In the genomic region with DNA sequence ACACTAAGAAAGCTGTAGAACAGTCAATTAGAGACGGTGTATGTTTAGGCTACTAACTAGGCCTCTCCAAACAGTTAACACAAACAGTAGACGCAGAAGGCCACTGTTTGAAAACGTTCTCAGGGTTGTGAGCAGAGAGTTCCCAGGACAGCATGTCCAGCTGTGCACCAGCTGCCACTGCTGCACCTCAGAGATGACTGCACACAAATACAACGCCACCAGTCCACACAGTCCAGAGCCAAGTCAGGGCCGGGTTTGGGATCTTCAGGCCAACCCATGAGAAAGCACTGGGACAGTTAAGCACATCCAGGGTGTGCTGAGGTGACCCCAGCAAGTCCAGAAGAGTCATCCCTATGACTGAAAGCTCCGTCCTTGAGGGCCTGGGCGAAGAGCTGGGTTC, we compare ENCODE assay signal across 9 mouse cellular contexts.
DNase-seq lines count a peak whose midpoint lies in the region; ATAC-seq lines count a peak whose summit lies in the region.
"Had no signal": no experiment of that assay in that cellular context is flagged by ENCODE, and none has a peak within 500 bp of the region (broad histone marks: within the 10 kb centered on the region; RNA-seq: fewer than 3 reads in every experiment).

No protein-coding gene starts in this region.

- H3K36me3 ChIP-seq in kidney, embryonic 16.5 days (ENCODE audit: insufficient read depth, low read length), result peaks cover 14% of the 10 kb centered on the region
- no peaks in the 10 kb centered on the region for H3K36me3 ChIP-seq in hindbrain, embryonic 15.5 days
- no peaks in the 10 kb centered on the region for H3K36me3 ChIP-seq in midbrain, embryonic 16.5 days (ENCODE audit: control insufficient read depth, insufficient read depth, low read length)

- H3K4me2 ChIP-seq in kidney, embryonic 16.5 days (replicated peaks; ENCODE audit: low read depth, low read length), result no peak overlapping the region
- no peak overlapping the region for H3K4me2 ChIP-seq in hindbrain, embryonic 15.5 days
- H3K4me2 ChIP-seq in midbrain, embryonic 16.5 days (ENCODE audit: low read length), result no peak overlapping the region

- peak overlapping the region; percentile 79 for H3K27ac ChIP-seq in kidney, embryonic 16.5 days (ENCODE audit: low read length)
- H3K27ac ChIP-seq in hindbrain, embryonic 15.5 days (replicated peaks), result peak overlapping the region; percentile 12; the same call in 1 of the 2 replicates
- 0 out of 2 replicates have a peak overlapping the region, but pooled peaks have one; percentile 10 for H3K27ac ChIP-seq in midbrain, embryonic 16.5 days (ENCODE audit: low read length)

- no peaks in the 10 kb centered on the region for H3K27me3 ChIP-seq in kidney, embryonic 16.5 days (ENCODE audit: insufficient read depth, low read length)
- H3K27me3 ChIP-seq in hindbrain, embryonic 15.5 days, result no peaks in the 10 kb centered on the region
- H3K27me3 ChIP-seq in midbrain, embryonic 16.5 days (ENCODE audit: control insufficient read depth, insufficient read depth, low read depth, low read length), result no peaks in the 10 kb centered on the region

- no peak for ATAC-seq in kidney, embryonic 16.5 days (ENCODE audit: low FRiP score, low TSS enrichment)
- ATAC-seq in hindbrain, embryonic 15.5 days (ENCODE audit: low FRiP score, low read depth), result no peak
- no peak for ATAC-seq in midbrain, embryonic 16.5 days
- ATAC-seq: CD4-positive, CD25-positive, alpha-beta regulatory T cell, adult 4 months had no signal

- no peaks in the 10 kb centered on the region for H3K9me3 ChIP-seq in kidney, embryonic 16.5 days (ENCODE audit: low read length)
- H3K9me3 ChIP-seq in hindbrain, embryonic 15.5 days, result no peaks in the 10 kb centered on the region
- no peaks in the 10 kb centered on the region for H3K9me3 ChIP-seq in midbrain, embryonic 16.5 days (replicated peaks; ENCODE audit: control insufficient read depth, low read length, poor library complexity, severe bottlenecking)

- H3K4me1 ChIP-seq in kidney, embryonic 16.5 days (ENCODE audit: insufficient read depth, low read length), result peaks cover 49% of the 10 kb centered on the region
- peaks cover 33% of the 10 kb centered on the region for H3K4me1 ChIP-seq in hindbrain, embryonic 15.5 days (replicated peaks)
- peaks cover 22% of the 10 kb centered on the region for H3K4me1 ChIP-seq in midbrain, embryonic 16.5 days (ENCODE audit: control insufficient read depth, insufficient read depth, low read length)

- WGBS in kidney, embryonic 16.5 days, result 70% methylated on average over 7 of the region's 7 CpGs
- 63% methylated on average over 7 of the region's 7 CpGs for WGBS in hindbrain, embryonic 15.5 days
- WGBS in midbrain, embryonic 16.5 days, result 63% methylated on average over 7 of the region's 7 CpGs

- no peak overlapping the region for H3K4me3 ChIP-seq in kidney, embryonic 16.5 days (ENCODE audit: low read length)
- H3K4me3 ChIP-seq in hindbrain, embryonic 15.5 days, result no peak overlapping the region
- H3K4me3 ChIP-seq in midbrain, embryonic 16.5 days (ENCODE audit: low read depth, low read length), result no peak overlapping the region

- H3K9ac ChIP-seq in kidney, embryonic 16.5 days (replicated peaks; ENCODE audit: low read length), result no peak overlapping the region
- no peak overlapping the region for H3K9ac ChIP-seq in hindbrain, embryonic 15.5 days
- H3K9ac ChIP-seq in midbrain, embryonic 16.5 days (ENCODE audit: low read depth, low read length), result no peak overlapping the region

- no peak for DNase-seq in kidney, adult 11 months
- peak; percentile 98 for DNase-seq in heart, adult 11 months
- DNase-seq in adipocyte (ENCODE audit: low spot score), result no peak
- no peak for DNase-seq in urinary bladder, adult 2 months (ENCODE audit: low spot score)
- no peak for DNase-seq in cerebellum, adult 8-10 months

Comparison
In these comparisons a context has a peak if more than half of its experiments do, and no peak if none do; other contexts are left out.
1. H3K27ac ChIP-seq: peak in every context shown above with its lines; median percentile 79 in kidney, embryonic 16.5 days; 12 in hindbrain, embryonic 15.5 days; 10 in midbrain, embryonic 16.5 days.